Mouse (Mus musculus) spleen, adult 2 months (tissue): Measurements from ENCODE around the gene Itgb3bp.

Experiments used
- CTCF ChIP-seq: fragments of 200-500 bp; IDR thresholded peaks from 2 replicates; pipeline ENCODE4 v1.5.1; 2011; ENCODE audit warnings: mild to moderate bottlenecking, inconsistent platforms; ENCODE audit not compliant: insufficient read depth, insufficient read length, insufficient replicate concordance; ENCODE audit errors: extremely low read depth
- POLR2A ChIP-seq: fragments of 200-500 bp; IDR thresholded peaks from 2 replicates; pipeline ENCODE4 v1.6.1; 2011; ENCODE audit warnings: low read depth, low read length, inconsistent platforms

GRCm38 (mm10) chr4:99941655-99942414 lies 12.2 kb upstream of the Itgb3bp start:
- TF ChIP-seq POLR2A (no peak), CTCF (no peak)
